Mouse (Mus musculus) G1E (cell line): ENCODE measurements around the gene Adarb2.

Experiments used
- CTCF ChIP-seq: IDR thresholded peaks from 2 replicates; pipeline ENCODE4 v1.5.1; 2012; ENCODE audit warnings: low read depth, low read length, inconsistent platforms, mixed read lengths
- TAL1 ChIP-seq: conservative IDR thresholded peaks from 2 replicates; pipeline ENCODE4 v1.6.1; 2012; ENCODE audit warnings: low read depth, low read length, inconsistent platforms, mixed read lengths

DNA sequence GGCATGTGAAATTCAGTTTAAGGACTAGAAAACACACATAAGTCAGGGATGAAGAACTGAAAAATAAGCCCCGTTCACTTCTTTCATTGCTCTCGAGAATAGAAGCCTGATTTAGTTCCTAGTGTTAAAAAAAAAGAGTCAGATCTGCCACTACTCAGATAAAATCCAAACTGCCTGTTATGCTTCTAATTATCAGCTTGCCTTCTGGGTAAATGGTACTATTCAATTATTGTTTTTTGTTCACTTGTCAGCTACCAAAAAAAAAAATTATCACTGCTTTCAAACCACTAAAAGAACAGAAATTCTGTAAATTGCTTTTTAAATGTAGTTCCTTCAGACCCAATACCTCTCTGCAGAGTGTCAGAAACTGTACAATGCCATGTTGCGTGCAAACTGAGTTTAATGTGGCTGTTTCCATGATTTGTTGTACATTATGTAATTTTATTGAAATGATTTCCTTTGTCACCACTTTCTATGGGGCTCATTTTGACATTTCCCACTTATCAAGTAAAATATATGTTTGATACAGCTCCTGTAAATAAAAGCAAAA lies 199.7 kb downstream of the Adarb2 start:
- TF ChIP-seq CTCF (no peak), TAL1 (no peak)
